In the genomic region with DNA sequence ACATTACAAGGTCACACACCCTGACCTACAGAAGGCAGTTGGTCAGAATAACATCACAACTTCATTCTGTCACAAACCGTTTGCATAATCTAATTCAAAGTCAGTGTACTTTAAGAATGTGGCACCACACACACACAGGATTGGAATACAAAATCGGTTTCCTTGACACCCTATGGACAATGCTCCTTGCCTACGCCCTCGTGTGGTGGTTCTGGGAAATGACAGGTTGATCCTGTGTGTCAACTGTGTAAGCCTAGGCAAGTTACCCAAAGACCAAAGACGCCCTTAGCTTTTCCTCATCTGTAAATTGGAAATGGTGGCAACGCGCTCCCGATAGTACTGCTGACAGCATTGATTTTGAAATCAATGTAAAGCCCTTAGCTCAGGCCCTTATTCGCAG, we compare ENCODE assay signal across 8 mouse cellular contexts. TPM values are rescaled to one million over a fixed set of nuclear protein-coding genes. Genes with fewer than 3 reads are reported as not detected.
DNase-seq lines count a peak whose midpoint lies in the region; ATAC-seq and TF ChIP-seq lines count a peak whose summit lies in the region.

No protein-coding gene starts in this region.

- no peak overlapping the region for H3K27ac ChIP-seq in kidney, adult 2 months (ENCODE audit: insufficient read depth, low read depth, low read length)
- no peak overlapping the region for H3K27ac ChIP-seq in liver, embryonic 13.5 days

- no peak overlapping the region for H3K4me3 ChIP-seq in kidney, adult 2 months (ENCODE audit: insufficient read depth, low read depth, low read length)
- no peak overlapping the region for H3K4me3 ChIP-seq in liver, embryonic 13.5 days (replicated peaks)

- no peak for TF ChIP-seq POLR2A in kidney, adult 2 months (IDR thresholded peaks at IDR 0.05; ENCODE audit: low read depth, low read length)

- H3K9me3 ChIP-seq in liver, embryonic 13.5 days (replicated peaks) = no peaks in the 10 kb centered on the region

- H3K4me2 ChIP-seq in liver, embryonic 13.5 days = no peak overlapping the region

- intact Hi-C loops in heart, postnatal 10 days (cut with DNase I) = loop anchor here (10.0 kb wide), 1 partner anchor 771 kb away; no protein-coding TSS in a partner anchor
- intact Hi-C loops in heart, postnatal 36 days (cut with DNase I) = no loop called here

- peak; percentile 1 to 35 for DNase-seq in heart, postnatal 10 days
- no peak for DNase-seq in heart, postnatal 36 days
- peak; percentile 16 for DNase-seq in NIH3T3 (ENCODE audit: low read depth)
- DNase-seq in embryo, embryonic 11.5 days (ENCODE audit: low read depth, low spot score) = peak; percentile 14
- peak; percentile 26 for DNase-seq in kidney, adult 2 months
- DNase-seq in liver, embryonic 13.5 days = peak; percentile 1
- DNase-seq in right cerebral cortex, adult 2 months (ENCODE audit: low spot score in 2 of 2) = peak; percentile 52 to 61
- no peak for DNase-seq in heart, adult 8-10 months (ENCODE audit: low spot score)

- 44% methylated on average over 9 of the region's 9 CpGs for WGBS in kidney, adult 2 months
- WGBS in liver, embryonic 13.5 days (ENCODE audit: insufficient replicate concordance) = 30% methylated on average over 9 of the region's 9 CpGs

- H3K4me1 ChIP-seq in kidney, adult 2 months (ENCODE audit: control insufficient read depth, insufficient read depth, low read length) = no peaks in the 10 kb centered on the region
- no peaks in the 10 kb centered on the region for H3K4me1 ChIP-seq in liver, embryonic 13.5 days (replicated peaks)

- no peak overlapping the region for H3K9ac ChIP-seq in liver, embryonic 13.5 days

- H3K27me3 ChIP-seq in kidney, adult 2 months (replicated peaks; ENCODE audit: control insufficient read depth, insufficient read depth, low read length) = no peaks in the 10 kb centered on the region; the same call in 1 of the 2 replicates
- peaks cover 10% of the 10 kb centered on the region; the same call in 1 of the 2 replicates for H3K27me3 ChIP-seq in liver, embryonic 13.5 days

- ATAC-seq in liver, embryonic 13.5 days (ENCODE audit: low read depth) = no peak

- peak; percentile 55 for TF ChIP-seq CTCF in kidney, adult 2 months (conservative IDR thresholded peaks at IDR 0.05; ENCODE audit: insufficient read depth, insufficient read length, low read depth, low read length)

- no peaks in the 10 kb centered on the region for H3K36me3 ChIP-seq in kidney, adult 2 months (ENCODE audit: control insufficient read depth, insufficient read depth, low read length)
- no peaks in the 10 kb centered on the region for H3K36me3 ChIP-seq in liver, embryonic 13.5 days

RNA-seq across cellular contexts. Expression of a gene that starts 45.0 kb away (rescaled TPM):
- total RNA-seq in heart, postnatal 10 days (2021) = not detected
- not detected for total RNA-seq in heart, postnatal 36 days (2021)
- not detected in 2 replicates for polyA plus RNA-seq in kidney, adult 2 months (2012; rRNA removed)
- polyA plus RNA-seq in liver, embryonic 13.5 days (2015; fragmentation: Nextera tagmentation; extraction: Ambion mirVana) = not detected in 2 replicates
- not detected for total RNA-seq in heart, adult 8-10 months (2022)

Comparison
In these comparisons a context has a peak if more than half of its experiments do, and no peak if none do; other contexts are left out.
1. DNase-seq: peak in heart, postnatal 10 days (2 of 2), NIH3T3 (single experiment), embryo, embryonic 11.5 days (single experiment), kidney, adult 2 months (single experiment), liver, embryonic 13.5 days (single experiment) and right cerebral cortex, adult 2 months (2 of 2); none in heart, postnatal 36 days (0 of 2) and heart, adult 8-10 months (single experiment).